Mouse (Mus musculus): ENCODE data around the gene Kcnk2. TPM values are rescaled to one million over a fixed set of nuclear protein-coding genes. Genes with fewer than 3 reads are reported as not detected.

The Kcnk2 gene
- 2.3 and 2.6 TPM in 2 replicates for polyA plus RNA-seq (2012; ENCODE audit: insufficient read depth, insufficient read length, missing spikeins)

DNA sequence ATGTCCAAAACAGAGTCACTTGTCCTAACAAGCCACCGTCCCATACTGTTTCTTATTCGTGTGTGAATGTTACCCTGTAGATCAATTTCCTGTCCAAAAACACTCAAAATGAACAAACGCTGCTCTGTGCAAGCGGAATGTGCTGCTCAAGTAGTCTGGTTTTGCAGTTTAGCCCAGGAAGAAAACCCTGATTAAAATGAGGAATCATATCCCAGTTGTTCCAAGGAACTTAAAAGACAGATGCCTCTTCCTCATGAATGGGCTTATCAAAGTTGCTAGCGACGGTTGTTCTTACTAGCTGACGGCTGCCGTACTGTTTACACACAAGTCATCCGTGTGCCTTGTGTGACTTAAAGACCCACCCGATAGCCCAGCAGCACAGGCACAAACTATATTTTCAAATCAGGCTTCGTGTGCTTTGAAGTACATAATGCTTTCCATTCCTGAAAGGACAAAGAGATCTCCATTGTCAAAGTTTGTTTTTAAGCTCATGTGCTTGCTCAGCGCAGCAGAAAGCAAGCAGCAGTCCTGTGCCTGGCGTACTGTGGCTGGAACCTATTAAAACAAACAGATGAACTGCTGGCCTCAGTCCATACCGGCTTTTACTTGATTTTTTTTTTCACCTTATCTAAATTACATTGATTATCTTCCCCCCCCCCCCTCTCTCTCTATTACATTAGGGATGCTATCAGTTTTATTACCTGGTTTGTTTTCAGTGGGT, at the start of gene Kcnk2:
Gene Kcnk2 (minus strand): TSS at position 51 of the 721 bp plus-strand sequence.
- no peak within 1 kb of the TSS for H3K4me3 ChIP-seq (ENCODE audit: insufficient read depth, low read depth, low read length)
- H3K4me1 ChIP-seq (ENCODE audit: control insufficient read depth, insufficient read depth, insufficient read length, low read length), result no peaks in the 10 kb centered on the region
- H3K27ac ChIP-seq (replicated peaks; ENCODE audit: low read depth, low read length), result no peak within 1 kb of the TSS

DNA sequence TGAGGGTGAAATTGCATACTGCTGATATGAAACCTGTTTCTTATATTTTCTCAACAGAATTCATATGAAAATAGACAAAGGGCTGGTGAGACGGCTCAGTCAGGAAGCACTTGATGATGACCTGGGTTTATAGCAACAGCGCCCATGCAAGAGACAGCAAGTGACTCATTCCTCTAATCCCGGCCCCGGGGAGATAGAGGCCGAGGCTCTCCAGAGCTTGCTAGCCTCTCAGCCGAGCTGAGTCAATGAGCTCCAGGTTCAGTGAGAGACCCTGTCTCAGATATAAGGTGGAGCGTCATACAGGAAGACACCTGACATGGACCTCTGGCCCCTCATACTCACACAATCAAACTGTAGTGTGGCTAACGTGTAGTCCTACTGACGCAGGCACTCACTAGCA, 38.7 kb upstream of the Kcnk2 start:
- Histone ChIP-seq H3K4me1 (ENCODE audit: control insufficient read depth, insufficient read depth, insufficient read length, low read length) (no peaks in the 10 kb centered on the region), H3K27ac (replicated peaks; ENCODE audit: low read depth, low read length) (no peak overlapping the region), H3K4me3 (ENCODE audit: insufficient read depth, low read depth, low read length) (no peak overlapping the region)

DNA sequence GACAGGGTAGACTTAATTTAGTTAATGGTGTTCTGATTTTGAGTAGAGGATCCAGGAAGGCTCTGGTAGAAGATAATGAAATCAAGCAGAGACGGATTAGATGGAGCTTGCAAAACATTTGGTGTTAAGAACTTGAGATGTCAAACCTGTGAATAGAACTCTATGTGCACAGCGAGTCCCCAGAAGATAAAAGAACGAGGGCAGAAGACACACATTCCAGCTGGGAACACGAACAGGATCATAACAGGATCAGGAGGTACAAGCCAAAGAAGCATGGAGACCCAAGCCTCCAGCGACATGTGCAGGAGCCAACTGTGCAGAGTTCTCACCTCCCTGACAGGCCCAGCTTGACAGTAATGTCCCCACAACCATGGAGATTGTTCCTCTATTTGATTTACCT, 35.1 kb upstream of the Kcnk2 start:
- no peak overlapping the region for H3K4me3 ChIP-seq (ENCODE audit: insufficient read depth, low read depth, low read length)
- no peaks in the 10 kb centered on the region for H3K4me1 ChIP-seq (ENCODE audit: control insufficient read depth, insufficient read depth, insufficient read length, low read length)
- no peak overlapping the region for H3K27ac ChIP-seq (replicated peaks; ENCODE audit: low read depth, low read length)

DNA sequence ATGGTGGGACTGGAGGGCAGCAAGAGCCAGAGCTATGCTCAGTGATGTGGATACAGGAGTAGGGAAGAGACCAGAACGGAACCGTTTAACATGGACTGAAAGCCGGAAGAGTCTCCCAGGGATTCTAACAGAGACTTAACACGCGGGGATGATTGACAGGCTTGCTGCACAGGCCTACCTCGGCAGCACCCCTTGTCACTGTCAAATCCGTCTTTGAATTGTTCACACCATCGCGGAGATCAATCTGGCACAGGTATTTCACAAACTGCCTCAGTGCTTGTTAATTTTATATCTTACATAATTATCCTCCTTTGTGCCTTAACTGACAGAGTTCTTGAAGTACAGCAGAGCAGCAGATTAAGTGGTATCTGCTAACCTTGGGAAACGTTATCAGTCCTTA, 33.4 kb upstream of the Kcnk2 start:
- H3K4me1 ChIP-seq (ENCODE audit: control insufficient read depth, insufficient read depth, insufficient read length, low read length), result no peaks in the 10 kb centered on the region
- H3K27ac ChIP-seq (replicated peaks; ENCODE audit: low read depth, low read length), result no peak overlapping the region
- no peak overlapping the region for H3K4me3 ChIP-seq (ENCODE audit: insufficient read depth, low read depth, low read length)

DNA sequence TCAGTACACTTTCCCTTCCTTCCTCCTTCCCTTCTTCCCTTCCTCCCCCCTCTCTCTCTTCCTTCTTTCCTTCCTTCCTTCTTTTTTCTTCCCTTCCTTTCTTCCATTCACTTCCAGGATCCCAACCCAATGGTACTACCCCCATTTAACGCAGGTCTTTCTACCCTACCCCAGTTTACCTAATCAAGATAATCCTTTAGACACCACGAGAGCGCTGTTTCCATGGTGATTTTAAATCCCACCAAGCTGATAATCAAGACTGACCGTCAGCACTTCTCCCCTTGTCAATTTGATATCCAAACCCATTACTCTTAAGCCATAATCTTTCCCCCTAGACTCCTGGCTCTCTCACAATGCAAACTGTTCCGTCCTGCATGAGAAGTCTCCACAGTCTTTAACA, 29.4 kb upstream of the Kcnk2 start:
- no peak overlapping the region for H3K4me3 ChIP-seq (ENCODE audit: insufficient read depth, low read depth, low read length)
- no peak overlapping the region for H3K27ac ChIP-seq (replicated peaks; ENCODE audit: low read depth, low read length)
- H3K4me1 ChIP-seq (ENCODE audit: control insufficient read depth, insufficient read depth, insufficient read length, low read length), result no peaks in the 10 kb centered on the region

DNA sequence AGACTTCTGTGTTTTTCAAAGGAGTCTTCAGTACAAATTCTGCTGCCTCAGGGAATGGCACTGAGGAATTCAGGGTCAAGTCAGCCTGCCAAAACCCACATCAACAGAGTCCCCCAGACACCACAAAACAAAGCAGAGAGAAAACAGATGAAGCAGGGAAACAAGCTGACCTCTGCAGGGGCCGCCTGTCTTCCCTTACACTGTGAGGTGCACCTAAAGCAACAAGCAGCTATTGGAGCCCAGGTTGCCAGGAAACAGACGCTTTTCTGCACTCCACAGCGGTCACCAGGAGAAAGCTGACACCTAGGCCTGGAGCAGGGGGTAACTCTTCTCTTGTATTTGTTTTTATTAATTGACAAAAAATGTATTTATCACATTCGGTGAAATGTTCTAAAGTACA, 28.5 kb upstream of the Kcnk2 start:
- H3K4me3 ChIP-seq (ENCODE audit: insufficient read depth, low read depth, low read length), result no peak overlapping the region
- no peaks in the 10 kb centered on the region for H3K4me1 ChIP-seq (ENCODE audit: control insufficient read depth, insufficient read depth, insufficient read length, low read length)
- H3K27ac ChIP-seq (replicated peaks; ENCODE audit: low read depth, low read length), result no peak overlapping the region

DNA sequence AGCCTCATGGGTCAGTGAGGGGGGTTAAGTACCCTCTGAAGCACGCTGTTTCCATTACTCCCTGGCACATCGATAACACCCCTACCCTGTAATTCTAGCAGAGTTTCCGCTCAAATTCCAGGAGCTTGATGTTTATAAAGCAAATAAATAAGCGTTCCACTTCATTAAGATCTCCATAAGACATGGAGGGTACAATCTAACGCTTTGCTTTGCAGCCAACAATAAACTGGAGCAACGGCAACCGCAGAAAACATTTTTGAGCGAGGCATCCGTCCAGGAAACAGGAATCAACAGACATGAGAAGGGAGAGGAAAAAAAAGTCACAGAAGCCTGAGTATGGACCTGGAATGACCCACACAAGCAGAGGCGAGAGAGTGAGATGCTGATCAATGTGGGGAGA, 27.5 kb upstream of the Kcnk2 start:
- Histone ChIP-seq H3K4me3 (ENCODE audit: insufficient read depth, low read depth, low read length) (no peak overlapping the region), H3K4me1 (ENCODE audit: control insufficient read depth, insufficient read depth, insufficient read length, low read length) (no peaks in the 10 kb centered on the region), H3K27ac (replicated peaks; ENCODE audit: low read depth, low read length) (no peak overlapping the region)

DNA sequence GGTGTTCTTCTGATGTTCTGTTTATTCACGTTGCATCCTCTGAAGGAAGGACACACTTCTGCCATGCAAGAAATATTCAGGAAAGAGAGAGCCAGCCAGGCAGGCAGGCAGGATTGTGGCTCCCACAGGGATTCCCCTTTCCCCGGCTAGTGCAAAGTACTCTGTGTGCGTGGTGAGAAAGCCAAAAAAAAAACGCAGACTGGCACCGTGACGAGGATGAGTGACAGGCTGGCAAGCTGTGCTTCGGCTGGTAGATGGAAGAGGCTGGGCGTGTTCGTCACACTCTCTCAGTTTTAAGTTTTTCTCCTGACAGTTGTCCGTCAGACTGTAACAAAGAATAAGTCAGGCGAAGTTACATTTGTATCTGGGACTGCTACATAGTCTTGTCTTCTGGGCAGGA, 24.2 kb upstream of the Kcnk2 start:
- Histone ChIP-seq H3K27ac (replicated peaks; ENCODE audit: low read depth, low read length) (no peak overlapping the region), H3K4me3 (ENCODE audit: insufficient read depth, low read depth, low read length) (no peak overlapping the region), H3K4me1 (ENCODE audit: control insufficient read depth, insufficient read depth, insufficient read length, low read length) (no peaks in the 10 kb centered on the region)

DNA sequence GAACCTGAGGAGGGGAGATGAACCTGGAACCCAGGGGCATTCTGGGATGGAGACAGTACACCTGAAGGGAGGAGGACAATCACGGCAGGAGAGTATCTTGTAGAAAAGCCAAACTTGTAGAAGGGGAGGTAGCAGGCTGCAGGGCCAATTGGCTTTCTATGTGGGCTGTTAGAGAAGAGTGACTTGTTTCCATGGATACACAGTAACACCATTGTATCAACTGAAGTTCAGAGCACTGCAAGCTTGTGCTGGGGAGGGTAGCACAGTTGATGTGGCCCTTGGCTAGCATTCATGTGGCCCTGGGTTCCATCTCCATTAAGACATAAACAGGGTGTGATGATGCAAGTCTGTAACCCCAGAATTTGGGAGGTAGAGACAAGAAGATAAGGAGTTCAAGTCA, 17.8 kb upstream of the Kcnk2 start:
- H3K4me1 ChIP-seq (ENCODE audit: control insufficient read depth, insufficient read depth, insufficient read length, low read length), result no peaks in the 10 kb centered on the region
- no peak overlapping the region for H3K27ac ChIP-seq (replicated peaks; ENCODE audit: low read depth, low read length)
- H3K4me3 ChIP-seq (ENCODE audit: insufficient read depth, low read depth, low read length), result no peak overlapping the region

DNA sequence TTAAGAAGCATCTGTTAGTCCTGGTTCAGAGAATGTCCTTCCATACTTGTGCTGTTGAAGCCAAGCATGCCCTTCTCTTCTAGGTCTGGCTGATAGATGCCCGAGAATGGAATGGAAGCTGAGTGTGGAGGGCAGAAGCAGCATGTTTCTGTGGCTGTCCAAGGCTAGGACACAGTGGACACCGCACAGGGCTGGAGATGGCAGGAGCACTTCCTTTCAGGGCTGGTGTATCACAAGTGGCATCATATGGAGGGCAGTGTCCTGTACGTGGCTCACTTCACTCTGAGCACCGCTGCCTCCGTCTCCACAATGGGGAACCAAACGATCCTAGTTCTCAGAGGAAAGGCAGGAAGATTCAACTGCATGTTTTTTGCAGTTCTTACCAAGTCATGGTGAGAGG, 7.8 kb upstream of the Kcnk2 start:
- no peak overlapping the region for H3K4me3 ChIP-seq (ENCODE audit: insufficient read depth, low read depth, low read length)
- no peak overlapping the region for H3K27ac ChIP-seq (replicated peaks; ENCODE audit: low read depth, low read length)
- no peaks in the 10 kb centered on the region for H3K4me1 ChIP-seq (ENCODE audit: control insufficient read depth, insufficient read depth, insufficient read length, low read length)

DNA sequence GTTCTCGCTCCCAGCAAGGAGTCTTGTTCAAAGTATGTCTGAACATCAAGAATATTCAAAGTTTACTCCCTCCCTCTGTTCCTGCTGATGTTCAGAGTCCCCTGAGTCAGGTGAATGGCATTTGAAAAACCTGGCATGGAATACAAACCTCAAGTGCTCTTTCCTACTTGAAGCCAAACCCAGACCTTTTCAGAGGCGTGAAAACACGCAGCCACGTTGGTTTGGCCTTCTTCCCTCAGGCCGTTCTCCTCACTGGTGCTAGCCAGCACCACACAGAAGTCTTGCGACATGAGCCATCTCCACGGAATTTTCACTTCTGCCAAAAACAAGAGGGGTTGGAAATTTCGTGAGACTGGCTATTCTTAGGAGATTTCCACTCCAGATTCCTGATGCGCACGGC, 3.1 kb upstream of the Kcnk2 start:
- Histone ChIP-seq H3K4me3 (ENCODE audit: insufficient read depth, low read depth, low read length) (no peak overlapping the region), H3K27ac (replicated peaks; ENCODE audit: low read depth, low read length) (no peak overlapping the region), H3K4me1 (ENCODE audit: control insufficient read depth, insufficient read depth, insufficient read length, low read length) (no peaks in the 10 kb centered on the region)

DNA sequence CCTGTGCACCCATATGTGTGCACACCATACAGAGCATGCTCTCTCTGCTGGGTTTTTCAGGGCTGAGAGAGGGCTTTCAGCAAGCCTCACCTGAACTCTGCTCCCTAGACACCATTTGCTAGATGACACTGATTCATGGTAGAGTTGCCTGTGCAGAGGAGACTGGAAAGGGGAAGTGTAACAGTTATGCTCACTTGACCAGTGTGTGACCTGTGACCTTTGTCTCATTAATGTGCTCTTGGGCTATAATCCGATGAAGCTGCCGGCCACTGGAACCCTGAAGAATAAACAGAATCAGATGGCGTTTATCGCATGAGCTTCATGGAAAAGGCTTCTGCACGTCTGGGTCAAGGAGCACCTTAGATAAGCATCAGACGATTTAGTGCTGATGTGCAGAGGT, 1.5 kb upstream of the Kcnk2 start:
- Histone ChIP-seq H3K4me3 (ENCODE audit: insufficient read depth, low read depth, low read length) (no peak overlapping the region), H3K27ac (replicated peaks; ENCODE audit: low read depth, low read length) (no peak overlapping the region), H3K4me1 (ENCODE audit: control insufficient read depth, insufficient read depth, insufficient read length, low read length) (no peaks in the 10 kb centered on the region)

DNA sequence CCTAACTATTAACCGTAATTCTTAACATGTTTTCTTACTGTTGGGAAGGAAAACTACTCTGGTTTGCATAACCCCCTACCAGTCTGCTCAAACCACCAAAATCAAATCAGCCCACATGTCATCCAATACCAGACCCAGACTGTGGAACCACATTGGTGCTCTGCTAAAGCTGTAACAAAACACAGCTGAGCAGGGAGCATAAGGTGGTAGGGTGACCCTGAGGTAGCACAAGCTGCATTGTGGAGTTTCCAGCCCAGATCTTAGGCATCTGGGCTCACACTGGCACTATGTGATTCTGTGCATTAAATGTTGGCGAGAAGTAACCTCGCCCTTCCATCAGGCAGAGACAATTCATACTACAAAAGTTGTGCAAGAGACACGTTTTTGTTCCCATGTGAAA, 1.1 kb upstream of the Kcnk2 start:
- no peak overlapping the region for H3K27ac ChIP-seq (replicated peaks; ENCODE audit: low read depth, low read length)
- H3K4me3 ChIP-seq (ENCODE audit: insufficient read depth, low read depth, low read length), result no peak overlapping the region
- no peaks in the 10 kb centered on the region for H3K4me1 ChIP-seq (ENCODE audit: control insufficient read depth, insufficient read depth, insufficient read length, low read length)

DNA sequence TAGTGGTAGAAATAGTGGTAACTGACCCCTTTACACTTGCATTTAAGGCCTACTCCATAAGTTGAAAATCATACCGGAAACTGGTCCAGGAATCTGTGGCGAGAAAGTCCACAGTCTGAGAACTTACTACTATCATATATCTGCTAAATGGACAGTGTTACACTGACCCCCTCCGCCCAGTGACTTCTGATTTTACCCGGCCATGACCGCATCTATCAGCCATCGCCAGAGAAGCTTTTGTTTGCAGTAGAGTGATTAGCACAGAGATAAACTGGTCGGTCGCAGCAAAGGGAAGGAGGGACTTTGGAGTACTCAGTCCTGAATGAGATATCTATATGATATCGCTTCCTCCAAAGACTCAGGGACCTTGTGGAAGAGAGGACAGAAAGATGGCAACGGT, 15.2 kb downstream of the Kcnk2 start:
- H3K27ac ChIP-seq (replicated peaks; ENCODE audit: low read depth, low read length), result no peak overlapping the region
- no peak overlapping the region for H3K4me3 ChIP-seq (ENCODE audit: insufficient read depth, low read depth, low read length)
- H3K4me1 ChIP-seq (ENCODE audit: control insufficient read depth, insufficient read depth, insufficient read length, low read length), result no peaks in the 10 kb centered on the region

DNA sequence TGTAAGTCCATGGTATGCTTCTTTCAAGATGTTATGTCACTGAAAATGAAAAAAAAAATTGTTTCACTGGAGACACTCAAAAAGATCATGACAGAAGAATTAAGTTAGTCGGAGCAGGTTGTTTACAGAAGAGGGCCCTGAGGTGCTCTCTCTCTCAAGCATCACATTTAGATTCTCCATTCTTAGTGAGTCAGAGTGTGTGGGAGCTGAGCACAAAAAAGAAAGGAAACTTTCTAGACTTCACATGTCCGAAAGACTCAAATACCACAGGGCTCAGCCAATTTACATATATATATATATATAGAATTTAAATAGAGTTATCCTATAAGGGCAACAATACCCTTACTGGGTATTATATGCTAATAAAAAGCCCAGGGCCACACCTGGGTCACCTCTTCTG, 15.9 kb downstream of the Kcnk2 start:
- H3K27ac ChIP-seq (replicated peaks; ENCODE audit: low read depth, low read length), result no peak overlapping the region
- no peaks in the 10 kb centered on the region for H3K4me1 ChIP-seq (ENCODE audit: control insufficient read depth, insufficient read depth, insufficient read length, low read length)
- no peak overlapping the region for H3K4me3 ChIP-seq (ENCODE audit: insufficient read depth, low read depth, low read length)

DNA sequence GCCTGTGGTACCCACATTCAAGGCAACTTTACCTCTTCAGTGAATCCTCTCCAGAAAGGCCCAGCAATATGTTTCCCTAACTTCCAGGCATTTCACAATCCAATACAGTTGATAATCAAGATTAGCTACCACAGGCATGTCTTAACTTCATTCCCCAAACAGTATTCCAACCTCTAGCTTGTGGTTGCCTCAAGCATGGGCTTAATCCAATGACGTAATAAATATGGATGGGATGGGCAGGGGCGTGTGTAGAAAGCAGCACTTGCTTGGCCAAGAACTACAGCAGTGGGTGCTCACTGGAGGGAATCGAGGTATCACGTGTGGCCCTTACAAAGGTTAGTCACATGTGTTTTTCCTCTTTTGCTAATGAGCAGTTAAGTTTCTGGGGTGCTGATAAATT, 34.4 kb downstream of the Kcnk2 start:
- no peaks in the 10 kb centered on the region for H3K4me1 ChIP-seq (ENCODE audit: control insufficient read depth, insufficient read depth, insufficient read length, low read length)
- H3K27ac ChIP-seq (replicated peaks; ENCODE audit: low read depth, low read length), result no peak overlapping the region
- H3K4me3 ChIP-seq (ENCODE audit: insufficient read depth, low read depth, low read length), result no peak overlapping the region
